Mouse (Mus musculus) right cerebral cortex, postnatal 4 days (tissue): ENCODE data around the gene Bbs7.

Experiments used
- DNase-seq: peaks from one replicate; pipeline ENCODE4 v3.0.0-alpha.2; 2022

The Bbs7 gene

GRCm38 (mm10) chr3:36551343-36551742 is 61.9 kb downstream of the Bbs7 start:
- peak; percentile 30 for DNase-seq

- no peak for DNase-seq
Observed at GRCm38 (mm10) chr3:36544961-36545360, 68.3 kb downstream of the Bbs7 start.

- DNase-seq = no peak
Observed at GRCm38 (mm10) chr3:36541399-36541798, 71.9 kb downstream of the Bbs7 start.

- no peak for DNase-seq
Observed at GRCm38 (mm10) chr3:36540756-36541155, 72.5 kb downstream of the Bbs7 start.

GRCm38 (mm10) chr3:36537701-36538470 is 75.4 kb downstream of the Bbs7 start:
- DNase-seq = no peak

GRCm38 (mm10) chr3:36536041-36536440 is 77.2 kb downstream of the Bbs7 start:
- DNase-seq = no peak

- no peak for DNase-seq
Observed at GRCm38 (mm10) chr3:36533201-36533672, 80.0 kb downstream of the Bbs7 start.

- no peak for DNase-seq
Observed at GRCm38 (mm10) chr3:36532738-36533137, 80.5 kb downstream of the Bbs7 start.

GRCm38 (mm10) chr3:36531979-36532542 is 81.2 kb downstream of the Bbs7 start:
- DNase-seq = no peak

GRCm38 (mm10) chr3:36531242-36531641 is 82.0 kb downstream of the Bbs7 start:
- peak; percentile 40 for DNase-seq

- no peak for DNase-seq
Observed at GRCm38 (mm10) chr3:36530781-36531180, 82.5 kb downstream of the Bbs7 start.

- DNase-seq = peak; percentile 49
Observed at GRCm38 (mm10) chr3:36530345-36530744, 82.9 kb downstream of the Bbs7 start.

- no peak for DNase-seq
Observed at GRCm38 (mm10) chr3:36524466-36524865, 88.8 kb downstream of the Bbs7 start.
